Mouse (Mus musculus) kidney, adult 11 months (tissue): ENCODE data around the gene Slc25a25.
A peak's percentile ranks its signal among the peaks of the same experiment; 100 is the strongest.
"Not testable (repeated sequence)": the region's sequence is repeated elsewhere in the genome, so short reads cannot be mapped to it uniquely, and the experiment has no call there.

ENCODE experiments used
- DNase-seq: peaks from one replicate; pipeline ENCODE4 v3.0.0; 2022

Slc25a25 gene

DNA sequence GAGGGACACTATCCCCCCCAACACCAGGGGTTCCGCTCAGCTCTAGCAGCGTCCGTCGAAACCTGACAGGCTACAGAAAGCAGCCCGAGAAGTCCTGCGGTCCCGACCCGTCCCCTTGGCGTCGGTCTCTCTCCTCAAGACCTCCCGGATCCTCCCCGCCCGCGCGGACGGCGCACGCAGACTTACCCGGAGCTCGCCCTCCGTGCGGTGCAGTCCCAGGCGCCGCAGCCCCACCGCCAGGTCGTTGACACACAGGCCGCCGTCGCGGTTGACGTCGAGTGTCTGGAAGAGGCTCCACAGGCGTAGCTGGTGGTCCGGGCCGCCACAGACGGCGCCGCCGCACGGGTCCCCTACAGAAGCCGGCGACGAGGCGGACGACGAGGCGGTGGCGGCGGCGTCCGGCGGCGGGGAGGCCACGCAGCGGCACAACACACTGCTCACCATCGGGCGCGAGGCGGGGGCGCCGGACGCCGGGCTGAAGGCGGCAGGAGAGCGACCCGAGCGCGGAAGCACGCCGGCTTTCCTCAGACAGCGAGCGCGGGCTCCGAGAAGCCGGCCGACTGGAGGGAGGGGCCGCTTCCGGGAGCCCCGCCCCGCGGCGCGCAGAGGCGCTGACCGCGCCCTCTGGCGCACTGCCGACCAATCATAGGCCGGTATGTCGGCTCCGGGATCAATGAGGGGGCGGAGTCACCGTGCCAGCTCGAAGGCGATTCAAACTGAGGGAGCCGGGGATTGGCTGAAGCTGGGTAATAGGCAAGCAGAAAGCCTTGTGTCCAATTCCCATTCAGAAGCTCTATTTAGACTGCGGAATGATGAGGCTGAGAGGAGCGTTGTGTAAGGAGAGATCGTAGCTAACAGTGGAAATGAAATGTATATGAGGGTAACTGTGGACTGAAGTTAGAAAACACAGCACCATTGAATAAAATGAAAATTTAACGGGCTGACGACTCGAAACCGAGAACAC, at the start of gene Slc25a25:
Gene Slc25a25 (minus strand): TSS at position 565 of the 964 bp plus-strand sequence.
- peak; percentile 97 for DNase-seq

DNA sequence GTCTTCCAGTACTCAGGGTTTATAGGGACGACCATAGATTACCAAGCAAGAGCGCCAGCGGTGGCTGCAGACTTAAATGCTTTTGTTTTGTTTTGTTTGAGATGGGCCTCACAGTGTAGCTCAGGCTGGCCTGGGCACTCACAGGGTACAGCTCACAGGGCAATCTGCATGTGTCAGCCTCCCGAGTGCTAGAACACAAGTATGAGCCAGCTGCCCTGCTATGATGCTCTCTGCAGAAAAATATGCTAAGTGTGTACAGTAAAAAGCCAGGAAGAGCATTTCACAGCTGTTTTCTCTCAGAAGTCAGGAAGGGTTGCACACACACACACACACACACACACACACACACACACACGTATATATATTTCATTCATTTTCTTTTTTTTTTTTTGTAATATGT, 49.2 kb upstream of the Slc25a25 start:
- no peak for DNase-seq

DNA sequence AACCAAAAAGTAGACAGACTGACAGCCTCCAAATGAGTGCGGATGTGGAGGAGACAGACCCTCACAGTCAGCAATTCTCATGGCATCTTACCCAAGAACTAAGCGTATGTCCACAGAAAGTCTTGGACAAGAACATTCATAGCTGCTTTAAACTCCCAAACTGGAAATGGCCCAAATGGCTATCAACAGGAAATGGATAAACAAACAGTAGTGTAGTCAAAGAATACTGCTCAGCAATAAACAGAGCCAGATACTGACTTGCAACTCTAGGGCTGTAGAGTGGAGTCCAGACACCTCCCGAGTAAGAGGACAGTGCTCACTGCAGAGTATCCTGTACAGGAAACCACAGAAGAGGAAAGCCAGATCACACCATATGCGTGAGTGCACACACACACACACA, 48.1 kb upstream of the Slc25a25 start:
- DNase-seq: no peak

DNA sequence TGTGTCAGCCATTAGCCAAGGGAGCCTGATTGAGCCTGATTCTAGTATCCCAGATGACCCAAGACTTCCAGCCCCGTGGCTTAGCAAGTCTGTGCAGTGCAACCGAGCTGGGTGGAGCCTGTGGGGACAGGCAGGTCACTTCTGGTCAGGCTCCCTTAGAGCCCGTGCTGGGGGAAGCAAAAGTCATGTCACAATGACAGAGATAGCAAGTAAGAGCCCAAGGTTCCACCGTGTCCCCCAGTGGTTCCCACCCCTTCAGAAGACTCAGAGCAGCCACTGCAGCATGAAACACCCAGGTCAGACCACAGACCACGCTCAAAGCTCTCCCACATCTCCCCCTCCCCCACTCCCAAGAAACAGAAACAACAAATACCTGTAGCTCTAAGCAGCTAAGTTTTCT, 44.9 kb upstream of the Slc25a25 start:
- DNase-seq: no peak

DNA sequence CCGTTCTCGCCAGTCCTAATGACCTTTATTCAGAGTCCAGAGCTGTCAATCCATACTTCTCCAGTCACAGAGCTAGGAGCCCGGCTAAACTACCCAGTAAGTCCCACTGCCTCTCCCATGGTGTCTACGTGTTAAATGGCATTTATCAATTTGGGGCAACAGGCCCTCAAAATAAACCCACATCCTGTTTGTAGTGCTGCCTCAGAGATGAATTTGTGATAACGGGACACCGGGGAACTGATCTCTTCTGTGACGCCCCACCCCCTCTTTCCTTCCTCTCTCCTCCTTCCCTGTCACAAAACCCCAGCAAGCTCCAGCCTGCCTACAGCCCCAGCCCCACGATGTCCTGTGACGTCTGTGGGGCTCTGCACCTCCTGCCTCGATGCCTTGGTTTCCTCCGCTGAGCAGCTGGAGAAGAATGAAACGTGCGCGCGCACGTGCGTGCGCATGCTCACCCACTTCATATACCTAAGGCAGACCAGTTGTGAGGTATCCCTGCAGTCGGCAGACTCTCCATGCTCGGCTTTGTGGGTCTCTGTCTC, 44.0 kb upstream of the Slc25a25 start:
- peak; percentile 55 for DNase-seq

DNA sequence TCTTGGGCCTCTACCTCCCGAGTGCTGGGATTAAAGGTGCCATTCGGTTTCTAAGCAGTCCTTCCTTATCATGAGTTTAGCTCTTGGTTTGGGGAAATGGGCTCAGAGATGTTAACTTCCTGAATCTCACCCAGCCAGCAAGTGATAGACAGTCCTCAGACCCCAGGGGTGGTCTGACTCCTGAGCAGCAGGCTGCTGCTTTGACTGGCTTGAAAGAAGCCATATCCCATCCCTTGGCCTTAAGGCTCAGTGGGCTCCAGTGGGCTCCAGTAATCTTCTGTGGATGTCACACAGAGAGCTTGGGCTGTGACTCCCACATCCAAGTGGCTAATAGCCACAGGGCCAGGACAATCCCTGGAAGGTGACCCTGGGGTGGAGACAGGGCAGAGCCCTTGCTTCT, 43.3 kb upstream of the Slc25a25 start:
- DNase-seq: no peak

DNA sequence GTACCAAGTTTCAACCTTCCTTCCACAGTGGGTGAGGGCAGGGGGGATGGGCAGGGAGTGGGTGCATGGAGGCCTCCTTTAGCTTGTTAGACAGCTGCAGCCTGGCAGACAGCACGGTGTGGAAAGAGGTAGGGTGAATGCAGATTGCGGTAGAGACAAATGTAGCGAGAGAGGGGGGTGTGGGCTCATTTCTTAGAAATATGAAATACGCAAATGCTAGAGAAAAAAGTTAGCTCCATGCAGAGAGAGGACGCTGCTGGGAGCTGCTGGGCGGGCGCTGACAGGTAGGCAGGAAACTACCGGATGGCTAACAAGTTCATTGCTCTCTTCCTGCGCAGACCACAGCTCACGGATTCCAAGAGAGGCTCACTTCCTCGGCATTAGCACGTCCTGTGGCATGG, 42.1 kb upstream of the Slc25a25 start:
- DNase-seq: no peak

DNA sequence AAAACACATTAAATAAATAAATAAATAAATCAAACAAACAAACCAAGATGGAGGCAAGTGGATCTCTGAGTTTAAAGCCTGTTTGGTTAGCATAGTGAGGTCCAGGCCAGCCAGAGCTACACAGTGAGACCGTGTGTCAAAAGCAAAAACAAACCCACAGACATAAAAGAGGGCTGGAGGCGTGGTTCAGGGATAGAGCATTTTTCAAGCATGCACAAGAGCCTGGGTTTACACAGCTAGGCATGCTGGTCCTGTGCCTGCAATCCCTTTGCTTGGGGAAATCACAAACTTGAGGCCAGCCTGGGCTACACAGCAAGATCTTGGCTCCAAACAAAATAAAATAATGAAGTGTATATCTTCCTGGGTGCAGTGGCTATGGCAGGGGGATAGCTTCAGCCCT, 41.4 kb upstream of the Slc25a25 start:
- no peak for DNase-seq

DNA sequence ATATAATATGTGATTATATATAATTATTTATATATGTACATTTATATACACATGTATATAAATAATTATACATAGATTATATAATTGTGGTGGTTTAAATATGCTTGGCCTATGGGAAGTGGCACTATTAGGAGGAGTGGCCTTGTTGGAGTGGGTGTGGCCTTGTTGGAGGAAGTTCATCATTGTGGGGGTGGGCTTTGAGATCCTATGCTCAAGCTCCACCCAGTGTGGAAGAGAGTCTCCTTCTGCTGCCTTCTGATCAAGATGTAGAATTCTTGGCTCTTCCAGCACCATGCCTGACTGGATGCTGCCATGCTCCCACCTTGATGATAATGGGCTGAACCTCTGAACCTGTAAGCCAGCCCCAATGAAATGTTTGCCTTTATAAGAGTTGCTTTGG, 39.5 kb upstream of the Slc25a25 start:
- not testable (repeated sequence) for DNase-seq

DNA sequence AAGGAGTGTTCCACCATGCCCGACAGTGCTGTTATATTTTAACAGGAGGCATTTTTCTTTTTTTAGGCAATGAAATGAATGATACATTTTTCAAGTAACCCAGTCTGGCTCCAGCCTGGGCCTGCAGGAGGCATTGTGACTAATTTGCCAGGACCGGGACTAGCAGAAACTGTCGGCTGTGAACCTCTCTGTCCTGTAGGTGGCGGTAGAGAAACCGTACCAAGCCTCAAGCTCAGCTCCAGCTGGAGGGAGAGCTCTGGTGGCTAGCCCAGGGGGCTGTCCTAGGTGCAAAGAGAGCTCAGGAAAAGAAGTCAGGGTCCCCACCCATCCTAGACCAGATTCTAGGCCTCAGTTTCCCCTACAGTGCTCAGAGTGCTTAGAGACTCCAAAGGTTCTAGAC, 37.4 kb upstream of the Slc25a25 start:
- peak; percentile 84 for DNase-seq

DNA sequence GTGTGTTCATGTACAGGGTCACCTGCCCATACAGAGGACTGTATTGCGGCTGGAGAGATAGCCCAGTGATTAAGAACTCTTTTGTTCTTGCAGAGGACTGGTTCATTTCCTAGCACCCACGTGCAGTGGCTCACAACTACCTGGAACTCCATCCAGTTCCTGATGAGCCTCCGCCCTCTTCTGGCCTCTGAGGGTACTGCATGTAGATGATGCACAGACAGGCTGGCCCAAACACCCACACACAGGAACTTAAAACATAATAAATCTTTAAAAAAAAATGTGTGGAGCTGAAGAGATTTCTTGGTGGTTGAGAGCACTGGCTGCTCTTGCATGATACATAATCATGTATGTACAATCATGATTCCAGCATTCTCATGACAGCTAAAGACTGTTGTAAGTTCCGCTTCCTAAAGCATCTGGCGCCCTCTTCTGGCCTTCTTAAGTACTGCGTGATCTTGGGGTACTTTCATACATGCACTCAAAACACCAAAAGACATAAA, 35.9 kb upstream of the Slc25a25 start:
- DNase-seq: peak; percentile 92

DNA sequence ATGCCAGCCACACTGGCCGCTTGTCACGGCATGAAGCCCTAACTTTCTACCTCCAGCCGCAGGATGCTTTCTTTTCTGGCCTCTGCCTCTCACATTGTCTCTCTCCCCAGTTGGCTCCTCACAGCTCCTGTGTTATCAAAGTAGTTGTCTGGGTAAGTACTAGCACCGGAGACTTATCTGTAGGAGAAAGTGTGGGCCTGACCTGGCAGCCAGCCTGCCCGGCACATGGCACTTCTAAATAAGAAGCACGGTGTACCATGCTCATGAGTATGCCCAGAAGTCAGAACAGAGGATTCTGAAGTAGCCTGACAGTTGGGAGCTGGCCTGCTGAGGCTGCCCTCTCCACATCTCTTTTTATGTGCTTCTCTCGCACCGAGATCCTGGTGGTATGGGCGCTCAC, 34.9 kb upstream of the Slc25a25 start:
- DNase-seq: no peak

DNA sequence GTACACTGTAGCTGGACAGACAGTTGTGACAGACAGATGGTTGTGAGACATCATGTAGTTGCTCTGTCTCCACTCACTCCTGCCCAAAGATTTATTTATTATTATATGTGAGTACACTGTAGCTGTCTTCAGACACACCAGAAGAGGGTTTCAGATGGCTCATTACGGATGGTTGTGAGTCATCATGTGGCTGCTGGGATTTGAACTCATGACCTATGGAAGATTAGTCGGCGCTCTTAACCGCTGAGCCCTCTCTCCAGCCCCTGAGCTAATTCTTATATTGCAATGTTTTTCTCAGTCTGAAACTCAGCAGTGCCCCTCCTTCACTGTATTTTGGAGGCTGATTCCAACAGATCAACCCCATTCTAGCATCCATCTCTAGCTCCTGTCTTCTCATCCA, 34.5 kb upstream of the Slc25a25 start:
- no peak for DNase-seq

DNA sequence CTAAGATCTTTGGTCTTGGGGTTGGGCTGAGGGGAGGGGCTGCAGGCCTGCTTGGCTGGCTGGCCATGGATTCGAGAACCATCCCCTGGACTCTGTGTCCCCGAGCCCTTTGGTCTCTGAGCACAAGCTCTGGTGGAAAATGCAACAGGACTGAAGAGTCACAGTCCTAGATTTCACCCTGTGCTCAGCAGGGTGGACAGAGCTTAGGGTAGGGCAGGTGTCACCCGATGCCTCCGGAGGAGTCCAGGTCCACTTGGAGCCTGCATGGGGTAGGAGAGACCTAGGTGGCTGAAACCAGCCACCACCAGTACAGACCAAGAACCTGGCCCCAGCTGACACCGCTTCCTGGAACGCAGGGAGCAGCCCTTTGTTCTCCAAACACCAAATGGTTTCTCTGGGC, 33.7 kb upstream of the Slc25a25 start:
- peak; percentile 90 for DNase-seq

DNA sequence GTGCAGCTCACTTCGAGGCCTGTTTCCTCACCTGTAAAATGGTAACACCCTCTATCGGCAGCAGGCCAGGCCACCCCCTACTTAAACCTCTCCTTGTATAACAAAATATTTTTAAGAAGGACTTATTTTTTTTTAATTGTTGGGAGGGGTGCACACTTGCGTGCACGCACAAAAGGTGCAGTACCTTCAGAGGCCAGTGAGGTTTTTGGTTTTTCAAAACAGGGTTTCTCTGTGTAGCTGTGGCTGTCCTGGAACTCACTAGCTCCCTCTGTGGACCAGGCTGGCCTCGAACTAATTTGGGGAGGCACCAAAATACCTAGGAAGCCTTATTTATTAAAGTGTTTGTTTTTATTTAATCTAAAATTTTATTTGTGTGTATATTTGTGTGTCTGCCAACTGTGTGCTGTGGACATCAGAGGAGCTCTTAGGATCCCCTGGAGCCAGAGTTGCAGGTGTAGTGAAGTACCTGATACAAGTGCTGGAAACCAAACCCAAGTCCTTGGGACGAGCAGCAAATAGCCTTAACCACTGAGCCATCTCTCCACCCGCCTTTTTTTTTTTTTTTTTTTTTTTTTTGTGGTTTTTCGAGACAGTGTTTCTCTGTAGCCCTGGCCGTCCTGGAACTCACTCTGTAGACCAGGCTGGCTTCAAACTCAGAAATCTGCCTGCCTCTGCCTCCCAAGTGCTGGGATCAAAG, 32.1 kb upstream of the Slc25a25 start:
- DNase-seq: peak; percentile 25

DNA sequence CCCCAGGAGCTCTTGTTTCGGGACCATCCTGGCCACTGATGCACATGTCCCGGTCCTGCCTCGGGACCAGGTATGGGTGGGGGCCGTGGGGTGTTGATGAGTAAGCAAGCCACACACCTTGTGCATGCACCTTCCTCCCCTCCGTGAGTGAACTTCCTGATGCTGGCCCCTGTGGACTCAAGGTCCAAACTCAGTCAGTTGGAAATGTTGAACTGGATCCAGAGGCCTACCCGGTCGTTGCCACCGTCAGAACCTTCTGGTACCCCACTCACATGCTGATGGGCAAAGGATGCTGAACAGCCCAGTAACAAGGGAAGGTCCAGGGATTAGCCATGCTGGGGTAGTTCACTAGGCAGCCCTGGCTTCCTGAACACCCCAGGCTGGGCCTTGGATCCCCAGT, 31.1 kb upstream of the Slc25a25 start:
- peak; percentile 89 for DNase-seq

DNA sequence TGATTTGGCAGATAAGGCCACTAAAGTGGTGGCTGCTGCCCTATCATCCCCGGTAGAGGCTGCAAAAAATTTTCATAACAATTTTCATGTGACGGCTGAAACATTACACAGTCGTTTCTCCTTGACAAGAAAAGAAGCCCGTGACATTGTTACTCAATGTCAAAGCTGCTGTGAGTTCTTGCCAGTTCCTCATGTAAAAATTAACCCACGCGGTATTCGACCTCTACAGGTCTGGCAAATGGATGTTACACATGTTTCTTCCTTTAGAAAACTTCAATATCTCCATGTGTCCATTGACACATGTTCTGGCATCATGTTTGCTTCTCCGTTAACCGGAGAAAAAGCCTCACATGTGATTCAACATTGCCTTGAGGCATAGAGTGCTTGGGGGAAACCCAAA, 24.1 kb upstream of the Slc25a25 start:
- DNase-seq: not testable (repeated sequence)

DNA sequence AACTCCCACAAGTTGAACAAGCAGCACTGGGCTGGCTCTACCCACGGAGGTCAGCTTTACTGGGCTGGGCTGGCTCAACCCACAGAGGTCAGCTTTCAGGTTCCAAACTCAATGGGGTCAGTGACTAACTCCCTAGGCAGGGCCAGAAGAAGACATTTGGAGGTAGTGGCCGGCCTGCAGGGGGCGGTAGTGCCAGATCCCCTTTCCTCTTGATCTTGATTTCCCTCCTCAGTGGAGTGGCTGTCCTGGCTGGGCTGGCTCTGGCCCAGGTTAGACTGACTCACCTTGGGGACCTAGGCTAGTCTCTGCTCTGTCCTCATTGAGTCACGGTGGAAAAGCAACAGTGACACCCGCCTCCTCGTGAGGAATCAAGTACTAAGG, 20.4 kb upstream of the Slc25a25 start:
- no peak for DNase-seq

DNA sequence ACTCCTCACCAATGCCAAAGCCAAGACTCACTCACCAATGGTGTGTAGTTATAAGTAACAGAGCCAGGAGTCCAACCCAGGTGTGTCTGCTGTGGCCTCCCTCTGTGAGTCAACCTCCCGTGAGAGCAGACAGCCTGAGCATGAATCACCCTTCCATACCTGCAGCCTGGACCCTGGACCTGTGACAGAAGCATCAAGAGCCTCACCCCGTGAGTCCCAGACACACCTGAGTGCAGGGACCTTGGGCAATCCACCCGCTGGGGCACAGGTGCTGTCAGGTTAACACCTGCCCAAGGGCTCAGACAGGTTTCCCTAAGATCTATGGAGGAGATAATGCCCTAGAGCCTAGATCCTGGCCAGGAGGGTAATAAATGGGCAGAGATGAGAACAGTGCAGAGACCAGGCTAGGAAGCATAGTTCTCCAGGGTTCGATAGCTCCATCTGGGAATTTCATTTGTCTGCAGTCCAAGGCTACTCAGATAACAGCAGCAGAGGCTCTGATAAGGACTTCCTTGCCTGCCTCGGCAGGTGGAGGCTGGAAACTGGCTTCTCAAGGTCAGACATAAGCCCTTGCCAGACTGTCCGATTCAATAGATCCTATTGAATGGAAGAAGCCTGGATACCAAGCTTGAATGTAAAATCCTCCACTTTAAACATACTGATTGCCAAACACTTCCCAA, 19.9 kb upstream of the Slc25a25 start:
- no peak for DNase-seq

DNA sequence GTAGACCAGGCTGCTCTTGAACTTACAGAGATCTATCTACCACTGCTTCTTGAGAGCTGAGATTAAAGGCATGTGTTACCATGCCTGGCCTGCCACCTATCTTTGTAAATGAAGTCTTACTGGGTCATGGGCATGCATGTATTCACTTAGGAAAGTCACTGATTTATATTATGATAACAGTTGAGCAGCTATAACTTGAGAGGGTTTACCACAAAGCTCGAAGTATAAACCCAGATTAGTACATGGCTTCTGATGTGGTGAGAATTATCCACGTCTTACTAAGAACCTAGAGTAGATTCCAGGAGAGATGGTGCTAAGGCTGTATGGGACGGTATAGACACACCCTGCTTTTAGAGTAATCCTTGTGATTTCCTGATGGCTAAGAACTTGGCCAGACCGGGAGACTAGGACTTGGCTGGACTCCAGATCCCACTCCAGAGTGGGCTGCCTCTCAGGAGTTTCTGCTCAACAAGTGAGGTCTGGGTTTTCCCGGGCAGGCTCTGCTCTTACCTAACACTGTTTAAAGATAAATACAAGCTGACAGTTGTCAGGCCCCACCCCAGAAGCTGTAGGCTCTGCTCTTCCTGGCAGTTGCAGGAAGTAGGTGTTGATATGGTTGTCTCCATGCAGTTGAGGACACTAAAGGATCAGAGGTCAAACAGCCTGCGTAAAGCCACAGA, 13.1 kb upstream of the Slc25a25 start:
- no peak for DNase-seq

DNA sequence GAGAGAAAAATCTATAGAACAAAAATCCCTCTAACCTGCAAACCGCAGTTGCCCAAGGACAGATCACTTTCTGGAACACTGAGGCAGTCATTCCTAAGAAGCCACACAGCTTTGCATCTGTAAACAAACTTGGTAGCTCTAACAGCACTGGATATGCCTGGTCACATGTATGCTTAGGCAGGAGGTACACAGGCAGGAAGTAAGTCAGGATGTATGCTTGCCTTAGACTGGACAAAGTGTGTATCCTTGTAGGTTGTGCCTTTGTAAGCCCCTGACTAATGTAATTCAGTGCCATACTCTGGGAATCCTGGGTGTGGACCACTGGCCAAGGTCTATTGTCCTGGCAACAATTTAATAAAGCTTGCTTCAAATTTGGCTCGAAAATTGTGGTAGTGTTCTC, 12.5 kb upstream of the Slc25a25 start:
- DNase-seq: no peak

DNA sequence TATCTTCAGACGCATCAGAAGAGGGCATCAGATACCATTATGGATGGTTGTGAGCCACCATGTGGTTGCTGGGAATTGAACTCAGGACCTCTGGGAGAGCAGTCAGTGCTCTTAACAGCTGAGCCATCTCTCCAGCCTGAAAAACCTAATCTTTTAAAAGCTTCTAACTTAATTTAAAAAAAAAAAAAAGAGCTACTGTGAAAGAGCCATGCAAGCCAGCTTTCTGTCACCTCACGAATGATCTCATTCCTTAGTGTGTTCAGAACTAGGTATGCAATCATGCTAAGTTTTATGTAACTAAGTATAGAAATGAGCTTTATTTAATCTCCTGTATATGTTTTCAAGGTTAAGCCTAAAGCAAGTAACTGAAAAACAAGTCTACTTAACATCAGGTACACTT, 8.4 kb upstream of the Slc25a25 start:
- DNase-seq: no peak

DNA sequence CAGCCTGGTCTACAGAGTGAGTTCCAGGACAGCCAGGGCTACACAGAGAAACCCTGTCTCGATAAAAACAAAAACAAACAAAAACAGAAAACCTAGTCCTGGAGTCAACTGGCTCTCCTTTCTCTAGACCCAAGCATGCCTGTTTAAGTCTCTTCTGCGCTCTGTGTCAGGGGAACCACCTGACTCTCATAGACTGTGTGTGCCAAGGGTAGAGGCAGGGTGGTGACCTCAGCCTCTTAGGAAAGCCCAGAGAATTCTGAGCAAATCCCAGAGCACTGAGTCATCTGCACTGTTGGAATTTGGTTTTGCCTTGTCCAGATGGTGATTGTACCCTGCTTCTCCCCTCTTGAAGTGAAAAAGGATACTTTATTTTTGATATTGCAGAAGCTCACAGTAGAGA, 7.1 kb upstream of the Slc25a25 start:
- DNase-seq: no peak
